Mouse (Mus musculus) heart, adult 2 months (tissue): ENCODE results near the gene Grxcr1. TPM values are rescaled to one million over a fixed set of nuclear protein-coding genes. Genes with fewer than 3 reads are reported as not detected.

Experiments
- DNase-seq, 2 experiments: peaks; one replicate each; pipeline ENCODE4 v3.0.0; 2021
- H3K27ac ChIP-seq: fragments of 200-600 bp; 2 replicates; pipeline ENCODE4 v1.8.1; 2022
- H3K27me3 ChIP-seq: fragments of 200-500 bp; 2 replicates; pipeline ENCODE4 v1.6.1; 2012; ENCODE audit warnings: mild to moderate bottlenecking, low read length, inconsistent platforms, mixed read lengths; ENCODE audit not compliant: control insufficient read depth, insufficient read depth
- H3K36me3 ChIP-seq: fragments of 200-500 bp; 2 replicates; pipeline ENCODE4 v1.6.1; 2012; ENCODE audit warnings: low read length, inconsistent platforms; ENCODE audit not compliant: control insufficient read depth, insufficient read depth
- H3K4me1 ChIP-seq: fragments of 200-500 bp; 2 replicates; pipeline ENCODE4 v1.6.1; 2011; ENCODE audit warnings: low read length; ENCODE audit not compliant: control insufficient read depth, insufficient read depth
- H3K4me3 ChIP-seq: fragments of 200-600 bp; 2 replicates; pipeline ENCODE4 v1.8.1; 2022
- H3K79me2 ChIP-seq: fragments of 200-500 bp; replicated peaks from 2 replicates; pipeline ENCODE4 v1.6.1; 2012; ENCODE audit warnings: mild to moderate bottlenecking, inconsistent platforms, low read length, moderate library complexity, mixed read lengths; ENCODE audit not compliant: control insufficient read depth, insufficient read depth
- H3K9ac ChIP-seq: fragments of 200-500 bp; 2 replicates; pipeline ENCODE4 v1.6.1; 2012; ENCODE audit warnings: low read depth, mild to moderate bottlenecking, control low read depth, inconsistent platforms, low read length, mixed read lengths
- CTCF ChIP-seq: fragments of 200-600 bp; IDR thresholded peaks from 2 replicates; pipeline ENCODE4 v1.8.1; 2022; ENCODE audit warnings: antibody characterized with exemption, mild to moderate bottlenecking, moderate library complexity
- EP300 ChIP-seq: fragments of 200-500 bp; IDR thresholded peaks from 2 replicates; pipeline ENCODE4 v1.6.1; 2011; ENCODE audit warnings: low read depth, low read length, control low read depth; ENCODE audit not compliant: insufficient read depth
- POLR2A ChIP-seq: fragments of 200-500 bp; IDR thresholded peaks from 2 replicates; pipeline ENCODE4 v1.6.1; 2011; ENCODE audit warnings: mild to moderate bottlenecking, low read depth, low read length, control low read depth; ENCODE audit not compliant: insufficient read depth
- WGBS: fragments of 180-500 bp; shearing (Covaris S2); methylation state at CpG from one replicate; pipeline ENCODE4 v1.1.7; 2018; 5-methylcytosine and 5-hydroxymethylcytosine counted together
- intact Hi-C: fragments of 180-260 bp; cut with DNase I; formaldehyde crosslinking; loops from one replicate; pipeline ENCODE4 v1.15.1; 2025
- polyA plus RNA-seq: library from polyadenylated mRNA; depleted of rRNA; stranded (reverse); fragments of >200 nt; gene quantifications from 2 replicates; pipeline ENCODE4 v1.2.3, GENCODE M21; 2012
- total RNA-seq, 2 experiments: library from RNA; stranded (reverse); gene quantifications; 2 replicates each; pipeline ENCODE4 v1.2.3; 2021

Grxcr1 gene
- total and polyA plus RNA-seq, 3 experiments, result not detected

- no peaks in the 10 kb centered on the region for H3K4me1 ChIP-seq
- 13% methylated on average over 4 of the region's 4 CpGs for WGBS
- H3K4me3 ChIP-seq, result no peak overlapping the region
- H3K36me3 ChIP-seq, result no peaks in the 10 kb centered on the region
- no peak overlapping the region for H3K9ac ChIP-seq
- no peak overlapping the region for H3K27ac ChIP-seq
- no peaks in the 10 kb centered on the region for H3K79me2 ChIP-seq
- TF ChIP-seq EP300 (no peak), CTCF (peak; percentile 72)
- no peaks in the 10 kb centered on the region for H3K27me3 ChIP-seq
- DNase-seq, result no peak
- intact Hi-C loops, result no loop called here
Measured at GRCm38 (mm10) chr5:68128421-68128820, 96.8 kb downstream of the Grxcr1 start.

GRCm38 (mm10) chr5:68128821-68129608 is 97.4 kb downstream of the Grxcr1 start:
- intact Hi-C loops, result no loop called here
- H3K27me3 ChIP-seq, result no peaks in the 10 kb centered on the region
- H3K4me1 ChIP-seq, result no peaks in the 10 kb centered on the region
- H3K36me3 ChIP-seq, result no peaks in the 10 kb centered on the region
- TF ChIP-seq POLR2A, result no peak
- DNase-seq, result no peak
- H3K27ac ChIP-seq, result no peak overlapping the region
- no peaks in the 10 kb centered on the region for H3K79me2 ChIP-seq
- 69% methylated on average over 3 of the region's 3 CpGs for WGBS
- no peak overlapping the region for H3K4me3 ChIP-seq
- H3K9ac ChIP-seq, result no peak overlapping the region

GRCm38 (mm10) chr5:68146818-68147217 is 115.2 kb downstream of the Grxcr1 start:
- Histone ChIP-seq H3K36me3 (no peaks in the 10 kb centered on the region), H3K27ac (no peak overlapping the region), H3K79me2 (no peaks in the 10 kb centered on the region), H3K9ac (no peak overlapping the region), H3K4me1 (no peaks in the 10 kb centered on the region), H3K4me3 (no peak overlapping the region), H3K27me3 (no peaks in the 10 kb centered on the region)
- intact Hi-C loops, result no loop called here
- TF ChIP-seq POLR2A (no peak), EP300 (no peak), CTCF (no peak)
- 71% methylated on average over 1 of the region's 1 CpGs for WGBS
- no peak for DNase-seq

- intact Hi-C loops, result no loop called here
- Histone ChIP-seq H3K27ac (no peak overlapping the region), H3K36me3 (no peaks in the 10 kb centered on the region), H3K9ac (no peak overlapping the region), H3K27me3 (no peaks in the 10 kb centered on the region), H3K4me1 (no peaks in the 10 kb centered on the region), H3K79me2 (no peaks in the 10 kb centered on the region), H3K4me3 (no peak overlapping the region)
- TF ChIP-seq EP300, result no peak
- no peak for TF ChIP-seq POLR2A
- no peak for TF ChIP-seq CTCF
- no peak for DNase-seq
- WGBS, result 38% methylated on average over 3 of the region's 3 CpGs
Measured at GRCm38 (mm10) chr5:68149946-68150345, 118.3 kb downstream of the Grxcr1 start.

- Histone ChIP-seq H3K27ac (no peak overlapping the region), H3K36me3 (no peaks in the 10 kb centered on the region), H3K4me1 (no peaks in the 10 kb centered on the region), H3K9ac (no peak overlapping the region), H3K79me2 (no peaks in the 10 kb centered on the region), H3K27me3 (no peaks in the 10 kb centered on the region), H3K4me3 (no peak overlapping the region)
- intact Hi-C loops, result no loop called here
- DNase-seq, result no peak
- no peak for TF ChIP-seq EP300
- no peak for TF ChIP-seq POLR2A
- TF ChIP-seq CTCF, result no peak
- 63% methylated on average over 4 of the region's 4 CpGs for WGBS
Measured at GRCm38 (mm10) chr5:68150347-68151043, 118.9 kb downstream of the Grxcr1 start.

GRCm38 (mm10) chr5:68162503-68162902 is 130.9 kb downstream of the Grxcr1 start:
- H3K4me1 ChIP-seq, result no peaks in the 10 kb centered on the region
- no peak for TF ChIP-seq POLR2A
- no peak for TF ChIP-seq EP300
- no peak for TF ChIP-seq CTCF
- H3K4me3 ChIP-seq, result no peak overlapping the region
- no peak overlapping the region for H3K27ac ChIP-seq
- no peaks in the 10 kb centered on the region for H3K79me2 ChIP-seq
- H3K36me3 ChIP-seq, result no peaks in the 10 kb centered on the region
- no peaks in the 10 kb centered on the region for H3K27me3 ChIP-seq
- DNase-seq, result no peak
- H3K9ac ChIP-seq, result no peak overlapping the region
- 28% methylated on average over 2 of the region's 2 CpGs for WGBS
- intact Hi-C loops, result no loop called here
